Mouse (Mus musculus) left cerebral cortex, adult 2 months (tissue): Measurements from ENCODE around the gene Edil3. TPM values are rescaled to one million over a fixed set of nuclear protein-coding genes. Genes with fewer than 3 reads are reported as not detected.
A peak's percentile ranks its signal among the peaks of the same experiment; 100 is the strongest.

Source experiments
- DNase-seq, 2 experiments: peaks; one replicate each; pipeline ENCODE4 v3.0.0; 2021 to 2022; ENCODE audit warnings: low spot score in 2 of 2, mixed read lengths in 1 of 2; ENCODE audit errors: extremely low spot score in 1 of 2
- H3K27ac ChIP-seq: fragments of 200-600 bp; 2 replicates; pipeline ENCODE4 v1.8.1; 2022
- H3K4me3 ChIP-seq: fragments of 200-600 bp; 2 replicates; pipeline ENCODE4 v1.8.1; 2022
- CTCF ChIP-seq: fragments of 200-600 bp; IDR thresholded peaks from 2 replicates; pipeline ENCODE4 v1.8.1; 2022; ENCODE audit warnings: antibody characterized with exemption, mild to moderate bottlenecking, moderate library complexity
- intact Hi-C: fragments of 180-260 bp; cut with DNase I; formaldehyde crosslinking; loops from one replicate; pipeline ENCODE4 v1.15.1; 2025
- total RNA-seq, 2 experiments: library from RNA; stranded (reverse); gene quantifications; 2 replicates each; pipeline ENCODE4 v1.2.3; 2021

The Edil3 gene
- total RNA-seq, 2 experiments from 2014 or later, result 90.4 to 91.8 TPM

GRCm38 (mm10) chr13:89146056-89146547 lies 324.8 kb downstream of the Edil3 start:
- no peak for TF ChIP-seq CTCF
- H3K4me3 ChIP-seq, result no peak overlapping the region
- intact Hi-C loops, result no loop called here
- H3K27ac ChIP-seq, result no peak overlapping the region
- DNase-seq, result peak in 1 of 2 experiments; percentile 13

DNA sequence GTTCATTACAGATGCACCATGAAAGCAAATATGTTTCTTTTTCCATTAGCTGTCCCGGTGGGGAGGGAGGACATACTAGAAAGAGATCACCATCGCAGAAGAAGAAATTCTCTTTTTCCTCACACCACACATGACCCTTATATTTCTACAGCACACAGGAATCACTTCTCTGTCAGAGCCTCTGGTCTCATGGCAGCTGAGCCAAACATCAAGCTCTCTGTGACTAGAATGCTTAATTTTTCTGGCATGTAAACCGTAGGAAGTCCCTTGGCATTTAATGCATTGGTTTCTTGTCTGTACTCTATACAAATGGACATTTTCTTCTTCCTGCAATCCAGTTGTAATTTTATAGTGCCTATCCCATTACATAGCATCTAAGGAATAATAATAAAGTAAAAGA lies 330.6 kb downstream of the Edil3 start:
- Histone ChIP-seq H3K27ac (no peak overlapping the region), H3K4me3 (no peak overlapping the region)
- DNase-seq, result no peak
- intact Hi-C loops, result no loop called here
- no peak for TF ChIP-seq CTCF

- no peak for TF ChIP-seq CTCF
- no peak for DNase-seq
- Histone ChIP-seq H3K4me3 (no peak overlapping the region), H3K27ac (no peak overlapping the region)
- intact Hi-C loops, result no loop called here
These were observed 346.7 kb downstream of the Edil3 start for GRCm38 (mm10) chr13:89167960-89168359.

DNA sequence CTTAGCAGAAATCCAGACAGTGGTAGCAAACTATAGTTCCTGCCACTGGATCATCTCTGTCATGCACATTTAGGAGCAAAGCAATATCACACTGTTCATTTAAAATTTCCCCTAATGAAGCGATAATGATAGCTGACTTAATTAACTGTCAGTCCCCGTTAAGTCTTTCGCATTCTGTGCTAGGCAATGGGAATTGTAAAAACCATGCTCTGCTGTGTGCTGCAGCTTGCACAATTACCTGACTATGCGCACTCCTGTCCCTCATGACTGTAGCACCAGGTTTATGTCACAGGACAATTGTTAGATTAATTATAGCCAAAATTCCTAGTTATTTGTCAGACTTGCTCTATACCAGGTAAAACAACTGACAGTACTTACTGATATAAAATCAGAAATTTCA lies 348.8 kb downstream of the Edil3 start:
- intact Hi-C loops, result no loop called here
- Histone ChIP-seq H3K4me3 (no peak overlapping the region), H3K27ac (no peak overlapping the region)
- no peak for DNase-seq
- TF ChIP-seq CTCF, result no peak

DNA sequence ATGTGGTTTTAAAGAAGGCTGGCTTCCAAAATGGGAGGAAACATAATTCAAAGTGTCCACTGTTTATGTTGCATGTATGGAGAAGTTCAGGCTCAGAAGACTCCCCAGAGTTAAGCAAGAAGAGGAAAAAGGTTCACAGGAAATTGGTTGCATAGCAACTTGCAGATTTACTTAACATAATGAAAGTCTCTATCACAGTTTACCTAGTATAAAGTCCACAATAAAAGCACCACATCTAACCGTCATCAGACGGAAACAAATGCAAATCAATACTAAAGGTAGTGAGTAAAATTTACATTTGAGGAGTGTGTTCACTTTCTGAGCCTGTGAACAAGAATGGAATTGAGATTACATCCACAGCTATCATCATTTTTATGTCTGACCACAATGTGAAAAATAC lies 353.9 kb downstream of the Edil3 start:
- no peak overlapping the region for H3K27ac ChIP-seq
- H3K4me3 ChIP-seq, result no peak overlapping the region
- intact Hi-C loops, result no loop called here
- no peak for TF ChIP-seq CTCF
- DNase-seq, result no peak

GRCm38 (mm10) chr13:89189051-89189450 lies 367.8 kb downstream of the Edil3 start:
- H3K4me3 ChIP-seq, result no peak overlapping the region
- intact Hi-C loops, result no loop called here
- no peak for TF ChIP-seq CTCF
- H3K27ac ChIP-seq, result no peak overlapping the region
- DNase-seq, result no peak

DNA sequence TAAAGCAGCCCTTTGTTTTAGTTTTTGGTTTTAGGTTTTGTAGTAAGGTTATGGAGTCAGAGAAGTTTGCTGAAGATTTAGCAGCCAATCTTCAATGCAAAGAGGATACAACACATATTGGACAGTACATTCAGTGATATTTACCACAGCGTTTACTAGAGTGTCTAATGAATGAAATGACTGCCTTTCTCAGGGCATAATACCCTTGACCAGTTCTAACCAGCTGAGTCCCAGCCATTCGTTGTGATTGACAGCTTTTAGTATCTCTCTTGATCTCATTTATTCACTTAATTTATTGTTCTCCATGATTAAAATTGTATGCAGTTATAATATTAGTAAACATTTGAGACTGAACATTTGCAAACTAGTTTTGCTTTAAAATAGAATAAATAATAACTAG lies 375.7 kb downstream of the Edil3 start:
- intact Hi-C loops, result loop anchor here (10.0 kb wide), 1 partner anchor 128 kb away; no protein-coding TSS in a partner anchor
- DNase-seq, result no peak
- Histone ChIP-seq H3K4me3 (no peak overlapping the region), H3K27ac (no peak overlapping the region)
- no peak for TF ChIP-seq CTCF

GRCm38 (mm10) chr13:89199275-89199674 lies 378.0 kb downstream of the Edil3 start:
- Histone ChIP-seq H3K27ac (no peak overlapping the region), H3K4me3 (no peak overlapping the region)
- intact Hi-C loops, result loop anchor here (10.0 kb wide), 1 partner anchor 126 kb away; no protein-coding TSS in a partner anchor
- DNase-seq, result no peak
- TF ChIP-seq CTCF, result no peak; the same call in 1 of the 2 replicates

DNA sequence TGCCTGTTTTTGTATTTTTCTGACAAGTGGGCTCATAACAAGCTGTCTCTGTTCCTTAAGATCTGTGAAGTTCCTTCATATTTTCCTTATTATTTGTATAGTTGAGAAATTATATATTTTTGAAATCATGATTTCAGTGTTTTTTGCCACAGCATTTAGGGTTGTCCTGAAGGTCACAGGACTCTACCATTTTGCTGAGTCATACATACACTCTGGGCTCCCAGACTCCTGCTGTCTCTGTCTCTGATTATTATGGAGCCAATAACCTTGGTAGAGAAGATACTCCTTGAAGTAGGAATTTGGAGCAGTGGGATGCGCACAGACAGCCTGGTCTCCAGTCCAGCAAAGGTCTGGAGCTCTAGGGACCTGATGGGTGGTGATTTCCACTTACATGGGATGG lies 416.8 kb downstream of the Edil3 start:
- H3K4me3 ChIP-seq, result no peak overlapping the region
- DNase-seq, result no peak
- intact Hi-C loops, result no loop called here
- no peak overlapping the region for H3K27ac ChIP-seq
- TF ChIP-seq CTCF, result no peak

DNA sequence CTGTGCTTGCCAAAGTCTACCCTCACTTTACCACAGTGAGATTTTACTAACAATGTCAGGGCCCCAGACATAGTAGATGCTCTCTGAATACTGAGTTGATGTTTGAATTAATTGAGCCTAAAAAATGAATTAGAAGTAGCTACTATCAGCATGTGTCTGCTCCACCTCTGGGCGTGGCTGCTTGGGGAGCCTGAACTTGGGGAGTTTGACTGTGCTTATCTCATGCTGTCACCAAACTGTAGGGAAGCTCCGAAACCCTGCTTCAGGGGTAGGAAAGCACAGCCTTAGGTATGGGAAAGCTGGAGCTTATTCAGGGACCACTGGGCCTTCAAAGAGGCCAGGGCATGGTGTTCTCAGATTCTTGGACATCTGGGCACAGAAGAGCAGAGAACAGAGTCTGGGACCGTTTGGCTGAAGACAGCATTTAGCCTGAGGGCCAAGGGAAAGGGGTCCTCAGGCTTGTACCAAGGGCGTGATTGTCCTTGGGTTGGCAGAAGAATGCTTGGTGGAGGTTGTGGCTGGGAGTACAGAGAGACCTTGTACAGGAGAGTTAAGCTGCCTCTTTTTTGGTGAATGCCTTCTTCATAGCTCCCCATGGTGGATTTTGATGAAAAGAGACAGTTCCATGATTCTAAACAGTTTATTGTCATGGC lies 432.8 kb downstream of the Edil3 start:
- no peak for TF ChIP-seq CTCF
- Histone ChIP-seq H3K4me3 (no peak overlapping the region), H3K27ac (no peak overlapping the region)
- intact Hi-C loops, result no loop called here
- DNase-seq, result no peak

GRCm38 (mm10) chr13:89256906-89257305 lies 435.6 kb downstream of the Edil3 start:
- DNase-seq, result no peak
- Histone ChIP-seq H3K27ac (no peak overlapping the region), H3K4me3 (no peak overlapping the region)
- intact Hi-C loops, result no loop called here
- TF ChIP-seq CTCF, result no peak

DNA sequence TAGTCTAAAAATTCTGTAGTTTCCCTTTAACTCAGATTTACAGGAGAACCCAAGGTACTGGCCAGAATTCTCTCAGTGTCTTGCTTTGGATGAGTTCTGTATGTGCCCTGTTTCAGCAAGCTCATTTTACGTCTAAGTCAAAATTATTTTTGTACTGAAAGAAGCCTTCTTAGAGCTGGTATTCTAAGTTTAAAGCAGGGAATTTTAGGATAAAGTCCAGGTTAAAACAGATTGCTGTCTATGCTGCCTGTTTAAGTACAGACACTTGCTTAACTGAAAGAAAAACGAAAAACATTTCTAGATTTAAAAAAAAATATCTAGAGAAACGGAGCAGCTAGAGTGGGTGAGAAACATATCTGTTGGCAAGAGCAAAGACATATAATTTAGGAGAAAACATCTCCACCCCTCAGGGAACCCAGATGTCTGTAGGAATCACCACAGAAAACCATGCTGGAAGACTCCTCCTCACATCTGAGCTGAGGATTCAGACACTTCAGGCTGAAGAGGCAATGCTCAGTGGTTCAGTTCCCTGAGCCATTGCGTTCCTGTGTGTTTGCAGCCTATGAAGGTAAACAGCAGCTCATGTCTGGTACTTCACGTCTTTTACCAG lies 465.5 kb downstream of the Edil3 start:
- Histone ChIP-seq H3K4me3 (no peak overlapping the region), H3K27ac (peak overlapping the region; percentile 56)
- intact Hi-C loops, result loop anchor here (1.0 kb wide), 1 partner anchor 38 kb away; no protein-coding TSS in a partner anchor
- peak in 1 of 2 experiments; percentile 20 for DNase-seq
- no peak for TF ChIP-seq CTCF

- Histone ChIP-seq H3K27ac (no peak overlapping the region), H3K4me3 (no peak overlapping the region)
- no peak for DNase-seq
- no peak for TF ChIP-seq CTCF
- intact Hi-C loops, result no loop called here
These were observed 466.9 kb downstream of the Edil3 start for GRCm38 (mm10) chr13:89288201-89288600.
